Mouse (Mus musculus): ENCODE results near the gene Dguok. TPM values are rescaled to one million over a fixed set of nuclear protein-coding genes. Genes with fewer than 3 reads are reported as not detected.

The Dguok gene
- total and polyA plus RNA-seq, 3 experiments, result 8.7 to 16.7 (median 11.5) TPM

GRCm38 (mm10) chr6:83506258-83507167 lies at the start of gene Dguok (continued):
- peak; percentile 83 for TF ChIP-seq NELFE (IDR thresholded peaks at IDR 0.05; ENCODE audit: low read depth, low read length)

GRCm38 (mm10) chr6:83555972-83556371 lies 49.2 kb upstream of the Dguok start:
- Histone ChIP-seq H3K4me1 (ENCODE audit: control insufficient read depth in 1 of 2, insufficient read depth in 2 of 2) (no peaks in the 10 kb centered on the region), H3K9me3 (replicated peaks; ENCODE audit: low read length) (no peaks in the 10 kb centered on the region), H3K27me3 (replicated peaks) (no peaks in the 10 kb centered on the region), H3K4me3 (replicated peaks in 1 of 3; ENCODE audit: low read depth in 2 of 3, low read length in 2 of 3, poor library complexity in 1 of 3) (no peak overlapping the region), H3K27ac (ENCODE audit: insufficient read depth, low read depth) (no peak overlapping the region), H3K79me2 (replicated peaks; ENCODE audit: control insufficient read depth, extremely low read depth, insufficient read depth, poor library complexity, severe bottlenecking) (no peaks in the 10 kb centered on the region), H3K9ac (ENCODE audit: insufficient read depth, low read depth) (no peak overlapping the region), H3K4me2 (ENCODE audit: insufficient read depth, low read depth, poor library complexity, severe bottlenecking) (no peak overlapping the region), H3K36me3 (replicated peaks in 1 of 2; ENCODE audit: control insufficient read depth in 1 of 2, insufficient read depth in 1 of 2, low read length in 1 of 2) (peaks cover 48 to 76% of the 10 kb centered on the region in 2 experiments)
- no peak for TF ChIP-seq MAFK (IDR thresholded peaks at IDR 0.05; ENCODE audit: insufficient replicate concordance, low read length)
- no peak for TF ChIP-seq MAZ (IDR thresholded peaks at IDR 0.05; ENCODE audit: low read depth, low read length)
- no peak for TF ChIP-seq POLR2A (IDR thresholded peaks at IDR 0.05; ENCODE audit: low read depth, low read length)
- no peak for TF ChIP-seq HCFC1 (IDR thresholded peaks at IDR 0.05; ENCODE audit: low read depth, low read length)
- no peak for TF ChIP-seq NRF1 (IDR thresholded peaks at IDR 0.05; ENCODE audit: low read depth, low read length)
- no peak for TF ChIP-seq ZKSCAN1 (IDR thresholded peaks at IDR 0.05; ENCODE audit: borderline replicate concordance, low read depth, low read length)
- TF ChIP-seq TCF12 (IDR thresholded peaks at IDR 0.05; ENCODE audit: low read depth, low read length), result no peak
- no peak for TF ChIP-seq MYC (IDR thresholded peaks at IDR 0.05; ENCODE audit: low read depth, low read length)
- TF ChIP-seq NELFE (IDR thresholded peaks at IDR 0.05; ENCODE audit: low read depth, low read length), result no peak
- TF ChIP-seq CHD1 (IDR thresholded peaks at IDR 0.05; ENCODE audit: low read depth, low read length), result no peak
- no peak for TF ChIP-seq CHD2 (IDR thresholded peaks at IDR 0.05; ENCODE audit: low read length)
- no peak for TF ChIP-seq CTCF (conservative IDR thresholded peaks at IDR 0.05 in 1 of 2, IDR thresholded peaks at IDR 0.05 in 1 of 2; ENCODE audit: low read depth in 2 of 2, low read length in 2 of 2)
- no peak for TF ChIP-seq RCOR1 (conservative IDR thresholded peaks at IDR 0.05; ENCODE audit: low read depth, low read length)
- no peak for TF ChIP-seq ZC3H11A (IDR thresholded peaks at IDR 0.05; ENCODE audit: low read depth, low read length)
- no peak for TF ChIP-seq BHLHE40 (IDR thresholded peaks at IDR 0.05; ENCODE audit: low read depth, low read length)
- no peak for TF ChIP-seq RAD21 (IDR thresholded peaks at IDR 0.05; ENCODE audit: low read depth, low read length)
- no peak for TF ChIP-seq USF2 (conservative IDR thresholded peaks at IDR 0.05; ENCODE audit: low read depth, low read length)
- no peak for TF ChIP-seq ELF1 (IDR thresholded peaks at IDR 0.05; ENCODE audit: low read depth, low read length)
- in situ Hi-C loops (cut with MboI; ENCODE audit: low pct_ligation_motif_present, low pct_unique_long_range_greater_than_20kb, low sequenced_read_pairs) (no loop called here), dilution Hi-C loops (cut with MboI; ENCODE audit: extremely low pct_ligation_motif_present, extremely low pct_unique_long_range_greater_than_20kb, low sequenced_read_pairs) (no loop called here)
- no peak for DNase-seq (ENCODE audit: extremely low read depth)

GRCm38 (mm10) chr6:83548346-83548745 lies 41.6 kb upstream of the Dguok start:
- H3K4me3 ChIP-seq (replicated peaks in 1 of 3; ENCODE audit: low read depth in 2 of 3, low read length in 2 of 3, poor library complexity in 1 of 3), result no peak overlapping the region
- H3K79me2 ChIP-seq (replicated peaks; ENCODE audit: control insufficient read depth, extremely low read depth, insufficient read depth, poor library complexity, severe bottlenecking), result no peaks in the 10 kb centered on the region
- no peaks in the 10 kb centered on the region for H3K4me1 ChIP-seq (ENCODE audit: control insufficient read depth in 1 of 2, insufficient read depth in 2 of 2)
- dilution Hi-C loops (cut with MboI; ENCODE audit: extremely low pct_ligation_motif_present, extremely low pct_unique_long_range_greater_than_20kb, low sequenced_read_pairs) (no loop called here), in situ Hi-C loops (cut with MboI; ENCODE audit: low pct_ligation_motif_present, low pct_unique_long_range_greater_than_20kb, low sequenced_read_pairs) (no loop called here)
- no peak overlapping the region for H3K27ac ChIP-seq (ENCODE audit: insufficient read depth, low read depth)
- TF ChIP-seq ELF1 (IDR thresholded peaks at IDR 0.05; ENCODE audit: low read depth, low read length), result no peak
- no peak for TF ChIP-seq CHD2 (IDR thresholded peaks at IDR 0.05; ENCODE audit: low read length)
- TF ChIP-seq MXI1 (IDR thresholded peaks at IDR 0.05; ENCODE audit: low read depth, low read length), result no peak
- TF ChIP-seq NELFE (IDR thresholded peaks at IDR 0.05; ENCODE audit: low read depth, low read length), result no peak
- no peak for TF ChIP-seq JUND (conservative IDR thresholded peaks at IDR 0.05; ENCODE audit: low read depth, low read length)
- no peak for TF ChIP-seq EP300 (IDR thresholded peaks at IDR 0.05; ENCODE audit: low read length)
- no peak for TF ChIP-seq UBTF (IDR thresholded peaks at IDR 0.05; ENCODE audit: low read depth, low read length)
- TF ChIP-seq IRF4 (IDR thresholded peaks at IDR 0.05; ENCODE audit: low read depth, low read length), result no peak
- no peak overlapping the region for H3K9ac ChIP-seq (ENCODE audit: insufficient read depth, low read depth)
- no peaks in the 10 kb centered on the region for H3K9me3 ChIP-seq (replicated peaks; ENCODE audit: low read length)
- no peaks in the 10 kb centered on the region for H3K27me3 ChIP-seq (replicated peaks)
- H3K4me2 ChIP-seq (ENCODE audit: insufficient read depth, low read depth, poor library complexity, severe bottlenecking), result no peak overlapping the region
- peaks cover 27 to 58% of the 10 kb centered on the region in 2 experiments for H3K36me3 ChIP-seq (replicated peaks in 1 of 2; ENCODE audit: control insufficient read depth in 1 of 2, insufficient read depth in 1 of 2, low read length in 1 of 2)
- DNase-seq (ENCODE audit: extremely low read depth), result no peak

Measured in CH12.LX (cell line).